Mouse (Mus musculus) adrenal gland, adult 10 weeks (tissue): ENCODE data around the gene Dedd2. TPM values are rescaled to one million over a fixed set of nuclear protein-coding genes. Genes with fewer than 3 reads are reported as not detected.

Experiments
- polyA plus RNA-seq: library from polyadenylated mRNA; stranded (reverse); fragments of 350-450 nt; fragmentation: Illumina TruSeq; extraction: RNeasy Lipid Tissue Mini Kit (QIAGEN cat#74804); gene quantifications from one replicate; pipeline ENCODE4 v1.2.3, GENCODE M21; 2014; ENCODE audit warnings: low read depth, low replicate concordance

Gene Dedd2
- 0.52 TPM for polyA plus RNA-seq

GRCm38 (mm10) chr7:25220457-25221101 lies at the start of gene Dedd2:
Gene Dedd2, minus strand, starts transcription at chr7:25220615.

GRCm38 (mm10) chr7:25267301-25267750 lies 46.9 kb upstream of the Dedd2 start, which contains the start of gene Cic:
Gene Cic, plus strand, starts transcription at chr7:25267704.

GRCm38 (mm10) chr7:25250141-25250972 lies 29.9 kb upstream of the Dedd2 start, which contains the start of gene Erf:
Gene Erf, minus strand, starts transcription at chr7:25250761.

GRCm38 (mm10) chr7:25237249-25238014 lies 17.0 kb upstream of the Dedd2 start, which contains the start of gene Gsk3a:
Gene Gsk3a, minus strand, starts transcription at chr7:25237851.

GRCm38 (mm10) chr7:25221102-25221883 lies 878 bp upstream of the Dedd2 start, which contains the start of gene Zfp526:
Gene Zfp526, plus strand, starts transcription at chr7:25221425.

GRCm38 (mm10) chr7:25179606-25180161 lies 40.7 kb downstream of the Dedd2 start, which contains the start of gene Pou2f2:
Gene Pou2f2, minus strand, starts transcription at chr7:25179726.

Other genes starting within 250 kb of the Dedd2 start
- gene Rabac1, start 247.9 kb downstream of the Dedd2 start, polyA plus RNA-seq = not detected
- 3.7 TPM for gene Atp1a3, start 214.7 kb downstream of the Dedd2 start, polyA plus RNA-seq
- not detected for gene Grik5, start 148.3 kb downstream of the Dedd2 start, polyA plus RNA-seq
- 0.99 TPM for gene Zfp574, start 148.0 kb downstream of the Dedd2 start, polyA plus RNA-seq
- 0.52 TPM for gene Pou2f2, start 40.9 kb downstream of the Dedd2 start, polyA plus RNA-seq
- gene Zfp526, start 810 bp upstream of the Dedd2 start, polyA plus RNA-seq = 1.2 TPM
- gene Gsk3a, start 17.2 kb upstream of the Dedd2 start, polyA plus RNA-seq = 12.0 TPM
- 1.0 TPM for gene Erf, start 30.1 kb upstream of the Dedd2 start, polyA plus RNA-seq
- 19.0 TPM for gene Cic, start 47.1 kb upstream of the Dedd2 start, polyA plus RNA-seq
- 1.7 TPM for gene Pafah1b3, start 77.4 kb upstream of the Dedd2 start, polyA plus RNA-seq
- gene Prr19, start 80.8 kb upstream of the Dedd2 start, polyA plus RNA-seq = not detected
- gene Tmem145, start 85.5 kb upstream of the Dedd2 start, polyA plus RNA-seq = 0.70 TPM
- 3.1 TPM for gene Megf8, start 96.5 kb upstream of the Dedd2 start, polyA plus RNA-seq
- not detected for gene Cnfn, start 149.1 kb upstream of the Dedd2 start, polyA plus RNA-seq
- 5.8 TPM for gene Lipe, start 178.1 kb upstream of the Dedd2 start, polyA plus RNA-seq
- not detected for gene Cxcl17, start 192.3 kb upstream of the Dedd2 start, polyA plus RNA-seq